Mouse (Mus musculus): ENCODE measurements around the gene Aurkc. TPM values are rescaled to one million over a fixed set of nuclear protein-coding genes. Genes with fewer than 3 reads are reported as not detected.

Gene Aurkc
- polyA plus RNA-seq (2014; fragmentation: Illumina TruSeq; extraction: RNeasy Lipid Tissue Mini Kit (QIAGEN cat#74804); ENCODE audit: low replicate concordance): not detected

DNA sequence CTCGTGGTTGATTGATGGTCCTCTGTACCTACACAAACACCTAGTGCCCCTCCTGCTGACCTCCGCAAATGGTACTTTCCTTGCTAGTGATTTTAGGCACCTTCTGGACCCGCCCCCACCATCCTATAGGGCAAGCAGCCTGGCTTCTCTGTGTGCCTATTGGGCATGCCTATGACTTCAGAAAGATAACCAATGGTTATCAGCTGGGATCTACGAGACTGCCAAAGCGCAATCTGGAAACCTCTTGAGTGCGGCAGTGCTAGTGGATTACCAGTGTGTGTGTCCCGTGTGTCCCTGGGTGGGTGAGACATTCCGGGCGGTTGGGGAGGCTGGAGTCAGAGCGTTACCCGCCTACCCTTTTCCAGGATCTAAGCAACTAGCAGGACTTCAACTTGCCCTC, at the start of gene Aurkc:
TSS of gene Aurkc (plus strand) at position 50 of the 400 bp plus-strand sequence.

Other genes with a start within 250 kb of the Aurkc start
- 6.6 TPM for gene Zfp954, start 126.2 kb downstream of the Aurkc start, polyA plus RNA-seq (2014; fragmentation: Illumina TruSeq; extraction: RNeasy Lipid Tissue Mini Kit (QIAGEN cat#74804); ENCODE audit: low replicate concordance)
- gene Zfp773, start 141.5 kb downstream of the Aurkc start, polyA plus RNA-seq (2014; fragmentation: Illumina TruSeq; extraction: RNeasy Lipid Tissue Mini Kit (QIAGEN cat#74804); ENCODE audit: low replicate concordance): 3.1 TPM
- 4.8 TPM for gene Zfp418, start 176.0 kb downstream of the Aurkc start, polyA plus RNA-seq (2014; fragmentation: Illumina TruSeq; extraction: RNeasy Lipid Tissue Mini Kit (QIAGEN cat#74804); ENCODE audit: low replicate concordance)
- gene Zfp772, start 214.7 kb downstream of the Aurkc start, polyA plus RNA-seq (2014; fragmentation: Illumina TruSeq; extraction: RNeasy Lipid Tissue Mini Kit (QIAGEN cat#74804); ENCODE audit: low replicate concordance): 5.2 TPM